Mouse (Mus musculus): ENCODE measurements around the gene Slc17a7. TPM values are rescaled to one million over a fixed set of nuclear protein-coding genes. Genes with fewer than 3 reads are reported as not detected.

Gene Slc17a7
- total and polyA plus RNA-seq, 3 experiments = 0.08 to 0.11 TPM; not detected in 1

DNA sequence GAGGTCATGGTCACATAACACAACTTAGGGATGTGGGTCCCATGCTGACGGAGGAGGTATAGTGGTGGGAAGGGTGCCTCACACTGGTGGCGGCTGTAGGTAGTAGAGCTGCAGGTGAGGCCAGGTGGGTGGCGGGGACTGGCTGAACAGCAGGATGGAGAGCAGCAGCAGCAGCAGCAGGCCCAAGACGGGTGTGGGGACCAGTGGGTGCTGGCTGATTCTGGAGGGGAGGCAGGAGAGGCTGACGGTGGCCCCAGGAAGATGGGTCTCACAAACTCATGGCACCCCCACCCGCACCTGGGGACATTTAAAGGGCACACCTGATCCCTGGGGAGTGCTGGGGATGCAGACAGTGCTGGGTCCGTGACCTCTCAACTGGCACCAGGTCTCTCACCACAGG, 19.9 kb downstream of the Slc17a7 start:
- Histone ChIP-seq H3K36me3 (replicated peaks) (no peaks in the 10 kb centered on the region), H3K27me3 (ENCODE audit: insufficient read depth, low read length) (peaks cover 89% of the 10 kb centered on the region), H3K9me3 (replicated peaks) (no peaks in the 10 kb centered on the region), H3K4me1 (ENCODE audit: insufficient read depth, low read depth, low read length) (peaks cover 21% of the 10 kb centered on the region), H3K4me3 (ENCODE audit: low read depth, low read length) (no peak overlapping the region)
- ATAC-seq (ENCODE audit: extremely low read depth, insufficient number of reproducible peaks, low FRiP score, poor library complexity, severe bottlenecking) (no peak), DNase-seq (ENCODE audit: low spot score) (no peak)
- TF ChIP-seq GATA1 (IDR thresholded peaks at IDR 0.05; ENCODE audit: borderline replicate concordance, low read length) (no peak), TAL1 (conservative IDR thresholded peaks at IDR 0.05; ENCODE audit: low read depth, low read length) (no peak), GATA2 (IDR thresholded peaks at IDR 0.05; ENCODE audit: borderline replicate concordance, low read depth, low read length) (no peak), CTCF (IDR thresholded peaks at IDR 0.05; ENCODE audit: low read depth, low read length) (no peak), POLR2AphosphoS5 (IDR thresholded peaks at IDR 0.05; ENCODE audit: insufficient replicate concordance, low read depth, low read length) (no peak)

DNA sequence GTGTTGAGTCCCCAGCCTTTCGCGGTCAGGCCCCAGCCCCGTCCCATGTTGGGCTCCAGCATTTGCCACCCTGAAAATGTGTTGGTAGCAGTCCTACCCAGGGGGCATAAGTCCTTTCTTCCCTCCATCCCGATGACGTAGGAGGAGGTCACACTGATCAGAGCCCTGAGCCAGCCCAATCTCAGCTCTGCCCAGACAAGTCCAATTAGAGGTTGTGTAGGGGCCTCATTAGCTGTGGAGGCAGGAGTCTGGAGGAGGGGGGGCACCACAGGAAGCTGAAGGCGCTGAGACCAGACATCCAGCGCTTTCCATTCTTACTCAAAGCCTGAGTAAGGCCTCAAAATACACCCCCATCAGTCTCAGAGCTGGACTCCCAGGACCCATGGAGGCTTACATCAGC, 22.2 kb downstream of the Slc17a7 start:
- Histone ChIP-seq H3K27me3 (ENCODE audit: insufficient read depth, low read length) (peaks cover 88% of the 10 kb centered on the region), H3K4me1 (ENCODE audit: insufficient read depth, low read depth, low read length) (peaks cover 20% of the 10 kb centered on the region), H3K36me3 (replicated peaks) (no peaks in the 10 kb centered on the region), H3K4me3 (ENCODE audit: low read depth, low read length) (no peak overlapping the region), H3K9me3 (replicated peaks) (no peaks in the 10 kb centered on the region)
- TF ChIP-seq GATA1 (IDR thresholded peaks at IDR 0.05; ENCODE audit: borderline replicate concordance, low read length) (no peak), CTCF (IDR thresholded peaks at IDR 0.05; ENCODE audit: low read depth, low read length) (no peak), POLR2AphosphoS5 (IDR thresholded peaks at IDR 0.05; ENCODE audit: insufficient replicate concordance, low read depth, low read length) (no peak), TAL1 (conservative IDR thresholded peaks at IDR 0.05; ENCODE audit: low read depth, low read length) (no peak), GATA2 (IDR thresholded peaks at IDR 0.05; ENCODE audit: borderline replicate concordance, low read depth, low read length) (no peak)
- ATAC-seq (ENCODE audit: extremely low read depth, insufficient number of reproducible peaks, low FRiP score, poor library complexity, severe bottlenecking) (no peak), DNase-seq (ENCODE audit: low spot score) (no peak)

DNA sequence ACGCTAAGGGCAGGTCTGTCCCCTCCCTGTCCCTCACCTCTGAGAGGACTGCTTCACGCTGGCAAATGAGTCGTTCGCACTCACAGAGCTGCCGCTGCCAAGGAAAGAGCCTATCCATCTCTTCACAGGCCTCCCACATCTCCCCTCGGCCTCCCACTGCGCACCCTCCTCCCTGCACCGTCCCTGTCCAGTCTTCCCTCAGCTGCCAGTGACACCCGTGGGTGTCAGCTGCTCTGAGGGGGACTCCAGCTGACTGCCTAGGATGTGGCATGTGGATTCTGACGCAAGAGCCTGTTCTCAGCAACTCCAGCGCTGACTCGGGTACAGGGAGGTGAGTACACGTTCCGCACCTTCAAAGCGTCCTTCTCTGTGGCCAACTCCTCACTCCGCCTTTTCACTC, 25.9 kb downstream of the Slc17a7 start:
- Histone ChIP-seq H3K36me3 (replicated peaks) (no peaks in the 10 kb centered on the region), H3K27me3 (ENCODE audit: insufficient read depth, low read length) (peaks cover 88% of the 10 kb centered on the region), H3K4me3 (ENCODE audit: low read depth, low read length) (no peak overlapping the region), H3K4me1 (ENCODE audit: insufficient read depth, low read depth, low read length) (no peaks in the 10 kb centered on the region; the same call in 1 of the 2 replicates), H3K9me3 (replicated peaks) (no peaks in the 10 kb centered on the region)
- ATAC-seq (ENCODE audit: extremely low read depth, insufficient number of reproducible peaks, low FRiP score, poor library complexity, severe bottlenecking) (no peak), DNase-seq (ENCODE audit: low spot score) (no peak)
- TF ChIP-seq GATA1 (IDR thresholded peaks at IDR 0.05; ENCODE audit: borderline replicate concordance, low read length) = no peak
- no peak for TF ChIP-seq TAL1 (conservative IDR thresholded peaks at IDR 0.05; ENCODE audit: low read depth, low read length)
- TF ChIP-seq CTCF (IDR thresholded peaks at IDR 0.05; ENCODE audit: low read depth, low read length) = no peak
- no peak for TF ChIP-seq GATA2 (IDR thresholded peaks at IDR 0.05; ENCODE audit: borderline replicate concordance, low read depth, low read length)
- TF ChIP-seq POLR2AphosphoS5 (IDR thresholded peaks at IDR 0.05; ENCODE audit: insufficient replicate concordance, low read depth, low read length) = no peak

DNA sequence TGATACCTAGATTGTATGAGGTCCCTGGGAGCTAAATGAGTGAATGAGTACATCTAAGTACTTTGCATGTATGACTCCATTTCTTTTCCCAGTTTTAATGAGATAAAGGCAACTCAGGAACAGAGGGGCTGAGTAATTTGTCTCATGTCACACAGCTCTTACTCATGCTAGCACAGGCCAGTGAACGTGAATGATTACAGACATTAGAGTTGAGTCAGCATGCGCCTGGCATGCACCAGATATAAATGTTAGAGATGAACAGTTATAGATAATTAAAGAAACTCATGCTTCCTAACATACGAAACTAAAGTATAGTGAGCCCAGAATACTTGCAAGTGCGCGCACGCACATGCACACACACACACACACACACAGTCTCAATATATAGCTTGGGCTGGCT, 26.4 kb downstream of the Slc17a7 start:
- TF ChIP-seq POLR2AphosphoS5 (IDR thresholded peaks at IDR 0.05; ENCODE audit: insufficient replicate concordance, low read depth, low read length) = no peak
- no peak for TF ChIP-seq GATA1 (IDR thresholded peaks at IDR 0.05; ENCODE audit: borderline replicate concordance, low read length)
- no peak for ATAC-seq (ENCODE audit: extremely low read depth, insufficient number of reproducible peaks, low FRiP score, poor library complexity, severe bottlenecking)
- no peak for DNase-seq (ENCODE audit: low spot score)
- H3K36me3 ChIP-seq (replicated peaks) = no peaks in the 10 kb centered on the region
- no peaks in the 10 kb centered on the region; the same call in 1 of the 2 replicates for H3K4me1 ChIP-seq (ENCODE audit: insufficient read depth, low read depth, low read length)
- no peak overlapping the region for H3K4me3 ChIP-seq (ENCODE audit: low read depth, low read length)
- peaks cover 85% of the 10 kb centered on the region for H3K27me3 ChIP-seq (ENCODE audit: insufficient read depth, low read length)
- no peaks in the 10 kb centered on the region for H3K9me3 ChIP-seq (replicated peaks)

DNA sequence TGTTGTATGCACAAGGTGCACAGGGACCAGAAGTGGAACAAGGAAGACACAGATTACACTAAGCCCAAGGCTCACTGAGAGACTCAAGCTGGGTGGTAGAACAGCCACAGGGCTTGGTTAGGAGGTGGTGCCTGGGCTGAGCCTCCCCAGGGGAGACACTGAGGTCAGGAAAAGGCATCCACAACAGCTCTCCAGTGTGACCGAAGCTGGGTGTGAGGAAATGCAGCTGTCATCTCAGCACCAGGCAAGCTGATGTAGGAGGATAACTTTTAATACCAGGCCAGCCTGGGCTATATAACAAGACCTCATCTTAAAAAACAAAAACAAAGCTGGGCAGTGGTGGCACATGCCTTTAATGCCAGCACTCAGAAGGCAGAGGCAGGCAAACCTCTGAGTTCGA, 27.4 kb downstream of the Slc17a7 start:
- Histone ChIP-seq H3K36me3 (replicated peaks) (no peaks in the 10 kb centered on the region), H3K27me3 (ENCODE audit: insufficient read depth, low read length) (peaks cover 85% of the 10 kb centered on the region), H3K9me3 (replicated peaks) (no peaks in the 10 kb centered on the region), H3K4me1 (ENCODE audit: insufficient read depth, low read depth, low read length) (no peaks in the 10 kb centered on the region), H3K4me3 (ENCODE audit: low read depth, low read length) (no peak overlapping the region)
- no peak for TF ChIP-seq TAL1 (conservative IDR thresholded peaks at IDR 0.05; ENCODE audit: low read depth, low read length)
- TF ChIP-seq GATA2 (IDR thresholded peaks at IDR 0.05; ENCODE audit: borderline replicate concordance, low read depth, low read length) = no peak
- TF ChIP-seq CTCF (IDR thresholded peaks at IDR 0.05; ENCODE audit: low read depth, low read length) = no peak
- no peak for TF ChIP-seq GATA1 (IDR thresholded peaks at IDR 0.05; ENCODE audit: borderline replicate concordance, low read length)
- no peak for TF ChIP-seq POLR2AphosphoS5 (IDR thresholded peaks at IDR 0.05; ENCODE audit: insufficient replicate concordance, low read depth, low read length)
- DNase-seq (ENCODE audit: low spot score) (no peak), ATAC-seq (ENCODE audit: extremely low read depth, insufficient number of reproducible peaks, low FRiP score, poor library complexity, severe bottlenecking) (no peak)

DNA sequence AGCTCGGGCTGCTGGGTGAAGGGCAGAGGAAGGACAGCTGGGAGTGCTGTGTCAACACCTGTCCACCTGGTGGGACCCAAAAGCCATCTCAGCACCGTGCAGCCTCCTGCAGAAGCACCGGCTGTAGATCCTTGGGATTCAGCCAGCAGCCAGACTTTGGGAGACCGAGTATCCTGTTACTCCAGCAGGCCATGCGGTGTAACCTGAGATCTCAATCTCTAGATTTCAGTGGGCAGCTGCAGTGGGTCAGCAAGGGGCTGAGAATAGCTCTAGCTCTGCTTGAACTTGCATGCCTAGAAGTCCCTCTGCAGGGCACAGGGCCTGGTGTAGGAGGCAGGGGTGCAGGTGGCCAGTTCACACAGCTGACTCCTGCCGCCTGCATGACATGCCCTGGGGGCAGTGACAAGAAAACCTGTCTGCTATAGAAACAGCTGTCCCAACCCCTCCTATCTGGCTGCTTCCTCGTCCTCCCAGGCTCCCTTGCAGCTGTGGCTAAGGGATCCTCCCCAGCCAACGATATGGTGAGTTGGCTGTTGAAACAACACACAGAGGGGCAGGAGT, 28.1 kb downstream of the Slc17a7 start:
- no peak overlapping the region for H3K4me3 ChIP-seq (ENCODE audit: low read depth, low read length)
- H3K4me1 ChIP-seq (ENCODE audit: insufficient read depth, low read depth, low read length) = peaks cover 3% of the 10 kb centered on the region
- H3K27me3 ChIP-seq (ENCODE audit: insufficient read depth, low read length) = peaks cover 85% of the 10 kb centered on the region
- TF ChIP-seq TAL1 (conservative IDR thresholded peaks at IDR 0.05; ENCODE audit: low read depth, low read length) (no peak), POLR2AphosphoS5 (IDR thresholded peaks at IDR 0.05; ENCODE audit: insufficient replicate concordance, low read depth, low read length) (no peak), GATA1 (IDR thresholded peaks at IDR 0.05; ENCODE audit: borderline replicate concordance, low read length) (no peak), CTCF (IDR thresholded peaks at IDR 0.05; ENCODE audit: low read depth, low read length) (no peak), GATA2 (IDR thresholded peaks at IDR 0.05; ENCODE audit: borderline replicate concordance, low read depth, low read length) (no peak)
- no peaks in the 10 kb centered on the region for H3K9me3 ChIP-seq (replicated peaks)
- no peaks in the 10 kb centered on the region for H3K36me3 ChIP-seq (replicated peaks)
- ATAC-seq (ENCODE audit: extremely low read depth, insufficient number of reproducible peaks, low FRiP score, poor library complexity, severe bottlenecking) = no peak
- no peak for DNase-seq (ENCODE audit: low spot score)

All from G1E (cell line).